10 mouse cellular contexts compared by ENCODE assay signal in genomic region chr19:36739566-36740211, GRCm38 (mm10). TPM values are rescaled to one million over a fixed set of nuclear protein-coding genes. Genes with fewer than 3 reads are reported as not detected.
DNase-seq lines count a peak whose midpoint lies in the region; ATAC-seq and TF ChIP-seq lines count a peak whose summit lies in the region.
"Had no signal": no experiment of that assay in that cellular context is flagged by ENCODE, and none has a peak within 500 bp of the region (broad histone marks: within the 10 kb centered on the region; RNA-seq: fewer than 3 reads in every experiment).

No protein-coding gene starts in this region.

- no peaks in the 10 kb centered on the region for H3K79me2 ChIP-seq in myocyte (ENCODE audit: control insufficient read depth, insufficient read depth)

- TF ChIP-seq POLR2A in brain, embryonic 14.5 days (IDR thresholded peaks at IDR 0.05; ENCODE audit: borderline replicate concordance, extremely low read depth, insufficient read depth, insufficient read length, poor library complexity, severe bottlenecking): no peak
- no peak for TF ChIP-seq POLR2A in myocyte (IDR thresholded peaks at IDR 0.05; ENCODE audit: insufficient read length, low read depth)

- H3K4me1 ChIP-seq in hindbrain, postnatal 0 days (ENCODE audit: insufficient read depth, low read length): no peaks in the 10 kb centered on the region
- H3K4me1 ChIP-seq in hindbrain, embryonic 14.5 days (replicated peaks; ENCODE audit: control insufficient read depth, insufficient read depth, low read length): peaks cover 5% of the 10 kb centered on the region; the same call in 1 of the 2 replicates
- no peaks in the 10 kb centered on the region for H3K4me1 ChIP-seq in midbrain, embryonic 14.5 days (ENCODE audit: control insufficient read depth, insufficient read depth, low read length)
- H3K4me1 ChIP-seq in midbrain, embryonic 15.5 days: peaks cover 8% of the 10 kb centered on the region; the same call in 1 of the 2 replicates

- no peak for ATAC-seq in hindbrain, postnatal 0 days
- no peak for ATAC-seq in hindbrain, embryonic 14.5 days (ENCODE audit: low FRiP score)
- no peak for ATAC-seq in midbrain, embryonic 14.5 days (ENCODE audit: low FRiP score, low TSS enrichment)
- ATAC-seq in midbrain, embryonic 15.5 days (replicated peaks): no peak

- no peak overlapping the region for H3ac ChIP-seq in myocyte (ENCODE audit: control insufficient read depth, insufficient read length)

- H3K9me3 ChIP-seq in hindbrain, postnatal 0 days (ENCODE audit: low read length): no peaks in the 10 kb centered on the region
- H3K9me3 ChIP-seq in hindbrain, embryonic 14.5 days (ENCODE audit: control insufficient read depth, low read length): no peaks in the 10 kb centered on the region
- H3K9me3 ChIP-seq in midbrain, embryonic 14.5 days (ENCODE audit: control insufficient read depth, low read length): peaks cover 2% of the 10 kb centered on the region; the same call in 1 of the 2 replicates
- H3K9me3 ChIP-seq in midbrain, embryonic 15.5 days: no peaks in the 10 kb centered on the region

- whole genome bisulfite sequencing in hindbrain, postnatal 0 days: 45% methylated on average over 7 of the region's 7 CpGs
- 62% methylated on average over 7 of the region's 7 CpGs for WGBS in hindbrain, embryonic 14.5 days
- 68% methylated on average over 7 of the region's 7 CpGs for whole genome bisulfite sequencing in midbrain, embryonic 14.5 days
- 59% methylated on average over 7 of the region's 7 CpGs for WGBS in midbrain, embryonic 15.5 days

- peak; percentile 46 for TF ChIP-seq CTCF in hindbrain, postnatal 0 days (IDR thresholded peaks at IDR 0.05; ENCODE audit: low read depth)
- peak; percentile 13; the same call in 1 of the 2 replicates for TF ChIP-seq CTCF in brain, embryonic 14.5 days (IDR thresholded peaks at IDR 0.05; ENCODE audit: borderline replicate concordance, extremely low read depth, insufficient read depth, insufficient read length)

- no peak overlapping the region for H3K4me2 ChIP-seq in hindbrain, postnatal 0 days (ENCODE audit: low read depth, low read length)
- H3K4me2 ChIP-seq in hindbrain, embryonic 14.5 days (replicated peaks): no peak overlapping the region
- H3K4me2 ChIP-seq in midbrain, embryonic 14.5 days (ENCODE audit: low read length): no peak overlapping the region
- H3K4me2 ChIP-seq in midbrain, embryonic 15.5 days: no peak overlapping the region
- H3K4me2 ChIP-seq in myocyte (ENCODE audit: low read depth): peak overlapping the region; percentile 34

- no peak overlapping the region for H3K27ac ChIP-seq in hindbrain, postnatal 0 days
- no peak overlapping the region for H3K27ac ChIP-seq in hindbrain, embryonic 14.5 days
- H3K27ac ChIP-seq in midbrain, embryonic 14.5 days (replicated peaks; ENCODE audit: low read depth, low read length): no peak overlapping the region
- H3K27ac ChIP-seq in midbrain, embryonic 15.5 days: no peak overlapping the region

- no peak overlapping the region for H3K4me3 ChIP-seq in hindbrain, postnatal 0 days (ENCODE audit: low read length)
- H3K4me3 ChIP-seq in hindbrain, embryonic 14.5 days (replicated peaks; ENCODE audit: low read length): no peak overlapping the region
- no peak overlapping the region for H3K4me3 ChIP-seq in midbrain, embryonic 14.5 days (replicated peaks; ENCODE audit: low read depth, low read length)
- H3K4me3 ChIP-seq in midbrain, embryonic 15.5 days: no peak overlapping the region
- H3K4me3 ChIP-seq in myocyte: no peak overlapping the region

- DNase-seq in hindbrain, postnatal 0 days (ENCODE audit: low spot score): peak; percentile 50
- no peak for DNase-seq in hindbrain, embryonic 14.5 days (ENCODE audit: low spot score)
- DNase-seq in midbrain, embryonic 14.5 days: peak; percentile 19
- peak; percentile 45 for DNase-seq in brain, embryonic 14.5 days (ENCODE audit: low read depth)
- DNase-seq in spleen, adult 18-20 months: no peak
- DNase-seq: cerebellum, postnatal 25 days; thymus, postnatal 25 days had no signal

- no peak overlapping the region for H3K9ac ChIP-seq in hindbrain, postnatal 0 days (replicated peaks; ENCODE audit: low read length)
- no peak overlapping the region for H3K9ac ChIP-seq in hindbrain, embryonic 14.5 days
- no peak overlapping the region for H3K9ac ChIP-seq in midbrain, embryonic 14.5 days (replicated peaks; ENCODE audit: low read length)
- no peak overlapping the region for H3K9ac ChIP-seq in midbrain, embryonic 15.5 days

- no peaks in the 10 kb centered on the region for H3K27me3 ChIP-seq in hindbrain, postnatal 0 days (ENCODE audit: insufficient read depth, low read length)
- no peaks in the 10 kb centered on the region for H3K27me3 ChIP-seq in hindbrain, embryonic 14.5 days (ENCODE audit: control insufficient read depth, insufficient read depth, low read length)
- H3K27me3 ChIP-seq in midbrain, embryonic 14.5 days (ENCODE audit: control insufficient read depth, insufficient read depth, low read length): no peaks in the 10 kb centered on the region
- no peaks in the 10 kb centered on the region for H3K27me3 ChIP-seq in midbrain, embryonic 15.5 days (replicated peaks)
- H3K27me3 ChIP-seq in myocyte (ENCODE audit: control insufficient read depth, insufficient read depth, insufficient read length): peaks cover 7% of the 10 kb centered on the region

- no peaks in the 10 kb centered on the region for H3K36me3 ChIP-seq in hindbrain, postnatal 0 days (ENCODE audit: insufficient read depth, low read length)
- no peaks in the 10 kb centered on the region for H3K36me3 ChIP-seq in hindbrain, embryonic 14.5 days (replicated peaks; ENCODE audit: control insufficient read depth, insufficient read depth)
- H3K36me3 ChIP-seq in midbrain, embryonic 14.5 days (ENCODE audit: control insufficient read depth, insufficient read depth, low read length): no peaks in the 10 kb centered on the region
- H3K36me3 ChIP-seq in midbrain, embryonic 15.5 days (replicated peaks): no peaks in the 10 kb centered on the region
- H3K36me3 ChIP-seq in myocyte (ENCODE audit: control insufficient read depth, insufficient read depth): no peaks in the 10 kb centered on the region

TF ChIP-seq in myocyte, 11 proteins besides CTCF, POLR2A, EP300 and RAD21:
- TF ChIP-seq CEBPB (IDR thresholded peaks at IDR 0.05; ENCODE audit: insufficient read depth, poor library complexity, severe bottlenecking): peak; percentile 53; the same call in 1 of the 2 replicates
- no peak for TF ChIP-seq MYOG (IDR thresholded peaks at IDR 0.05; ENCODE audit: control insufficient read depth in 1 of 3, insufficient read depth in 1 of 3, insufficient read length in 2 of 3, low read depth in 2 of 3)
- TF ChIP-seq MAX (IDR thresholded peaks at IDR 0.05; ENCODE audit: low read depth): no peak
- no peak for TF ChIP-seq POLR2AphosphoS2 (IDR thresholded peaks at IDR 0.05; ENCODE audit: insufficient read length, low read depth)
TF ChIP-seq in myocyte: peak in this region for 1.

RNA-seq across cellular contexts. Expression of gene Ppp1r3c, which starts 3.2 kb away (rescaled TPM):
- total RNA-seq in hindbrain, postnatal 0 days (2014; rRNA removed): 27.2 and 33.6 TPM in 2 replicates
- polyA plus RNA-seq in hindbrain, postnatal 0 days (2015; fragmentation: Nextera tagmentation; extraction: Ambion mirVana): 12.9 and 14.8 TPM in 2 replicates
- 29.8 and 32.5 TPM in 2 replicates for polyA plus RNA-seq in hindbrain, embryonic 14.5 days (2014; fragmentation: Nextera tagmentation; extraction: Ambion mirVana)
- polyA plus RNA-seq in midbrain, embryonic 14.5 days (2014; fragmentation: Nextera tagmentation; extraction: Ambion mirVana): 10.3 and 14.4 TPM in 2 replicates
- polyA plus RNA-seq in midbrain, embryonic 15.5 days (2015; fragmentation: Nextera tagmentation; extraction: Ambion mirVana): 15.6 and 17.3 TPM in 2 replicates
- polyA plus RNA-seq in brain, embryonic 14.5 days (2012; rRNA removed): 4.2 and 8.7 TPM in 2 replicates
- polyA plus RNA-seq in myocyte (2012; fragmentation: generic; extraction: Trizol): not detected
- total RNA-seq: megakaryocyte-erythroid progenitor cell, adult 5-6 weeks had no signal

Comparison
In these comparisons a context has a peak if more than half of its experiments do, and no peak if none do; other contexts are left out.
1. DNase-seq: peak in hindbrain, postnatal 0 days (single experiment), midbrain, embryonic 14.5 days (single experiment) and brain, embryonic 14.5 days (single experiment); none in hindbrain, embryonic 14.5 days (single experiment) and spleen, adult 18-20 months (0 of 2).